Mouse (Mus musculus): ENCODE measurements at regions not wholly inside any gene's neighbourhood (a gene's known extent, or its start where the extent isn't known, plus 50 kb on each side); places are given as distances from the start of the nearest gene placed in this dataset.

GRCm38 (mm10) chr3:50826424-50826819, 383.0 kb upstream of the Slc7a11 start:
- no peak for TF ChIP-seq CTCF (IDR thresholded peaks at IDR 0.05; ENCODE audit: borderline replicate concordance, extremely low read depth, insufficient read depth, insufficient read length)
- no peak for TF ChIP-seq POLR2A (IDR thresholded peaks at IDR 0.05; ENCODE audit: borderline replicate concordance, extremely low read depth, insufficient read depth, insufficient read length, poor library complexity, severe bottlenecking)

Measured in brain, embryonic 14.5 days (tissue).